Mouse (Mus musculus): Measurements from ENCODE around the gene Rbp7.
A peak's percentile ranks its signal among the peaks of the same experiment; 100 is the strongest.
"Not testable (repeated sequence)": the region's sequence is repeated elsewhere in the genome, so short reads cannot be mapped to it uniquely, and the experiment has no call there.

Rbp7 gene

GRCm38 (mm10) chr4:149457163-149457562, 2.4 kb upstream of the Rbp7 start:
- not testable (repeated sequence) for DNase-seq (ENCODE audit: extremely low spot score, low spot score)

DNA sequence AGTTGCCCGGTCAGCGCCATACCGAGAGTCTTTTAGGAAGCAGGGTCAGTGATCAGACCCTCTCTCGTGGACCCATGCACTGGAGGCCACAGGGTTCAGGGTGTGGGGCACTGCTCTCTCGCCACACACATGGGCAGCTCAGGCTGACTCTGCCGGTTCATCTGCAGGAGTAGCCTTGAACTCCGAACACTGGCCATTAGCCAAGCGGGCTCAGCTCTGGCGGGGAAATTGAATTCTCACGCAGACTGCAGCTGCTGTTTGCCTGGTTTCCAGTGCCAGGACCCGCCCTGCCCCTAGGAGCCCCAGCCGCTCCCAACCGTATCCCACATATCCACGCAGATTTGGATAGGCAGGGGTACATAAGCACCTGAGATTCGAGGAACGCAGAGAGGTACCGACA, 515 bp downstream of the Rbp7 start:
- no peak for DNase-seq (ENCODE audit: extremely low spot score, low spot score)

GRCm38 (mm10) chr4:149453656-149454055, 1.1 kb downstream of the Rbp7 start:
- peak; percentile 31 for DNase-seq (ENCODE audit: extremely low spot score, low spot score)

GRCm38 (mm10) chr4:149450636-149451035, 4.1 kb downstream of the Rbp7 start:
- DNase-seq (ENCODE audit: extremely low spot score, low spot score), result no peak

GRCm38 (mm10) chr4:149446309-149446708, 8.5 kb downstream of the Rbp7 start:
- no peak for DNase-seq (ENCODE audit: extremely low spot score, low spot score)

GRCm38 (mm10) chr4:149445868-149446267, 8.9 kb downstream of the Rbp7 start:
- DNase-seq (ENCODE audit: extremely low spot score, low spot score), result peak; percentile 76

GRCm38 (mm10) chr4:149444964-149445701, 9.6 kb downstream of the Rbp7 start:
- peak; percentile 96 for DNase-seq (ENCODE audit: extremely low spot score, low spot score)

DNA sequence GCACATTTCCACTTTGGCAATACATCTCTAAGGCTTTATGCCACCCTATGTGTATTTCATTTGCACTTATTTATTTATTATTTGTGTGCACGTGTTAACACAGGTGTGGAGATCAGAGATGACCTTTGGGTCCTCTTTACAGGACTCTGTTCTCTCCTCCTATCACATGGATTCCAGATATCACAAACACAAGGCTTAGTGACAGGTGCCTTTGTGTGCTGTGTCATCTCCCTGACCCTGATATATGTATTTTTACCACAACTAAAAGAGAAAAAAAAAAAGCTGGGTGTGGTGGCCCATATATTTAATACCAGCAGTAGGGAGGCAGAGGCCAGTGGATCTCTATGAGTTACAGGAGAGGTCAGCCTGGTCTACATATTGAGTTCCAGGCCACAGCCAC, 10.3 kb downstream of the Rbp7 start:
- no peak for DNase-seq (ENCODE audit: extremely low spot score, low spot score)

DNA sequence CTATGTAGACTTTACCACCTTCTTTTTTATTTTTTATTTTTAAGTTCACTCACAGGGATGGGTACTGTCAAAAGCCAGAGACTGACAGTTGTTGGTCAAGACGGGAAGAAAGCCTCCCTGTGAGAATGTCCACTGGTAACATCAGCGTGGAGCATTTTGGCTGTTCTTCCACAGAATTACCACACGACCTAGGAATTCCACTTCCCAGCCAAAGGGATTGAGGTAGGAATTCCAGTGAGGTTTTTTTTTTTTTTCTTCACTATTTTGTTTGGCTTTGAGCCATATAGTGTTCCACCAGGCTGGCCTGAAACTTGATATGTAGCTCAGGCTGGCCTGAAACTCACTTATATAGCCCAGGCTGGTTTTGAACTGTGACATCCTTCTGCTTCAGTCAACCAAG, 12.3 kb downstream of the Rbp7 start:
- DNase-seq (ENCODE audit: extremely low spot score, low spot score), result no peak

- no peak for DNase-seq (ENCODE audit: extremely low spot score, low spot score)
Measured at GRCm38 (mm10) chr4:149440576-149440975, 14.2 kb downstream of the Rbp7 start.

DNA sequence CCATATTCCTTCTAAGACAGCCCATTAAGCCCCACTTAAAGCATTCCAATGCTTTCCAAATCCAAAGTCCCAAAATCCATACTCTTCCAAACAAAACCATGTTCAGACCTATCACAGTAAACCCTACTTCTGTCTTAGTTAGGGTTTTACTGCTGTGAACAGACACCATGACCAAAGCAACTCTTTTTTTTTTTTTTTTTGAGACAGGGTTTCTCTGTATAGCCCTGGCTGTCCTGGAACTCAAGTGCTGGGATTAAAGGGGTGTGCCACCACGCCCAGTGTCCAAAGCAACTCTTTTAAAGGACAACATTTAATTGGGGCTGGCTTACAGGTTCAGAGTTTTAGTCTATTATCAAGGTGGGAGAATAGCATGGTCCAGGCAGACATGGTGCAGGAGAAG, 22.9 kb downstream of the Rbp7 start:
- not testable (repeated sequence) for DNase-seq (ENCODE audit: extremely low spot score, low spot score)

GRCm38 (mm10) chr4:149429592-149429991, 25.2 kb downstream of the Rbp7 start:
- DNase-seq (ENCODE audit: extremely low spot score, low spot score), result no peak

DNA sequence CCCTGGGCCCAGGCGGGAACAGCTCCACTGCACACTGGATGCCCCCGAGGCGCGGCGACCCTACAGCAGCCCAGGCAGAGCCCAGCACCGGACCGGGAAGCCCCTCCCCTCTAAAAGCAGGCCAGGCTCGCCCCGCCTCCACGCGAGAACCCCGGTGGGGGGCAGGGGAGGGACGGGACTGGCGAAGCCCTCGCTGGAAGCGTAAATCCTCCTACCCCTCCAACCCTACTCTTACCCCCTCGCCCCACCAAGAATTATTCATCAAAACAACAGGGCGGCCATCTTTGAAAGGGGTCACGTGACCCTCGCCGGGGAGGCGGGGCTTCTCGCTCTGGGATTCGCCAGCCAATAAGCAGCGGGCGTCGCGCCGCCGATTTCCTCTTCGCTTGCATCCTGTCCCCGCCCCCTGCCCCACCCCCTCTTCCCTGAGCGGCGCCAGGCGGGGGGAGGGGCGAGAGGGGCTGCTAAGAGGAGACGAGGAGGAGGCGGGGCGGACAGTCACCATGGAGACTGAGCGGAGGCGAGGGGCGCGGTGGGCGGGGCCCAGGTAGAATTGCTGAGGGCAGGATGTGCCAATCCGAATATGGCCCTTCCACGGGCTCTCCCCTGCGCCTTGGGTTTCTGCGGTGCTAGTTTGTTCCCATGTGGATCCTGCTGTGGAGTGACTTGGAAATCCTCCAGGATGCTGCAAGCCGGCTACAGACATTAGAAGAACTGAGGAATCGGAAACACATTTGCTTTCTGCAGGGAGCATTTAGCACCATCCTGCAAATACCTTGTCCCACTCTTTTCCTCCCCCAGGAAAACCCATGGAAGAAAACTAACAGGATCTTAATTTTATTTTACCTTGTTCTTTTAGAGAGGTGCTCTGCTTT, 28.2 kb downstream of the Rbp7 start, which contains the start of gene Ube4b:
TSS of gene Ube4b (minus strand) at position 425 of the 875 bp plus-strand sequence.
- peak; percentile 100 for DNase-seq (ENCODE audit: extremely low spot score, low spot score)

- DNase-seq (ENCODE audit: extremely low spot score, low spot score), result no peak
Measured at GRCm38 (mm10) chr4:149425801-149426292, 28.9 kb downstream of the Rbp7 start.

- no peak for DNase-seq (ENCODE audit: extremely low spot score, low spot score)
Measured at GRCm38 (mm10) chr4:149424755-149425154, 30.0 kb downstream of the Rbp7 start.

DNA sequence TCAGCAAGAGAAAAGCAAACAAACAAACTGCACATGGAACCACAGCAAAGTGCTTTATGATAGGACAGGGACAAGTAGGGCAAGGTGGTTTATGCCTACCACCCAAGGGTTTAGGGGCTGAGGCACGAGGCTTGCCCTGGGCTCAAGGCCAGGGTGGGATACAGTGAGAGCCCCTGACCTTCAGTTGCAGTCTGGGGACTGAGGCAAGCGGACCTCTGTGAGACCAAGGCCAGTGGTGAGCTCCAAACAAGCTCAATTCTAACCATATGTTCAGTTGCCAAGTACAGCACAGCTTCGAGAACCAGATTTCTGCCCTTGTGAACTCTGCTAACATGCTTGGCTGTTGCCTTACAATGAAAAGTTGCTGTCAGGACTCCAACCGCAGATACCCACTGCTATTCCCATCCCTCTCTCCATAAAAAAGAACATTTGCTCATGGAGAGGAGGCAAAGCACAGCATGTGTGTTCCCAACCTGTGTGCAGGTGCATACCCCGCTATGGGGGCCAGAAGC, 36.9 kb downstream of the Rbp7 start:
- DNase-seq (ENCODE audit: extremely low spot score, low spot score), result no peak

- DNase-seq (ENCODE audit: extremely low spot score, low spot score), result no peak
Measured at GRCm38 (mm10) chr4:149416986-149417385, 37.8 kb downstream of the Rbp7 start.

GRCm38 (mm10) chr4:149416417-149416816, 38.4 kb downstream of the Rbp7 start:
- no peak for DNase-seq (ENCODE audit: extremely low spot score, low spot score)

DNA sequence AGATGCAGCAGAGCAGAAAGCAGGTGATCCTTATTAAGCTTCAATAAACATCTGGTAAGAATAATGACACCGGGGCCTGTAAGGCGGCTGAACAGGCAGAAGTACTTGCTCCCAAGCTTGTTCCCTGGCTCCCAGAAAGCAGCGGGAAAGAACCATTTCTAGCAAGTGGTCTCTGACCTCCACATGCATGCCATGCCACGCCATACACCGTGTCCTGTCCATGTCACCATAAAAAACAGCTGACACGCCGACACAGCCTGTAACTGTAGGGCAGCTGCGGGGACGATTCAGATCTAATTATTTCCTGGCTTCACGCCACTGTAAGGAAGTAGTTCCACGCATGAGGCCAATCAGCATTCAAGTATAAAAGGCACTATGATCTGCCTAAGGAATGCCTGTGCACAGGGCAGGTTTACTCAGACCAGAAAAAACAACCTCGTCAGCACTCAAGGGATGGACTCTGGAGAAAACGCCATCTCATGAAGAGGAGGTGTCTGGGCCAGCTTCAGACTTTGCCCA, 39.1 kb downstream of the Rbp7 start:
- no peak for DNase-seq (ENCODE audit: extremely low spot score, low spot score)

DNA sequence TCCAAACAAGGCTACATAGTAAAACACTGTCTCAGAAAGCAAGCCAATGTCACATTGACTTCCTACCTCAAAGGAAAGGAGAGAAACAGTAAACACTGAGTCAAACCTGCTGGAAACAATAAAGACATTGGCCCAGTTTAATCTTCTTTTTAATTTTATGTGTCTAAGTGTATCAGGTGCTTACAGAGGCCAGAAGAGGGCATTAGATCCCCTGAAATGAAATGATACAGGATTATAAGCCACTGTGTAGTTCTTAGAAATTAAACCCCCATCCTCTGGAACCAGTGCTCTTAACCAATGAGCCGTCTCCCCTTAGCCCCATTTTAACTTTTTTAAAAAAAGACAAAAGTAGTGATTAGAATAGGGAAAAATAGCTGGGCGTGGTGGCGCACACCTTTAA, 40.5 kb downstream of the Rbp7 start:
- no peak for DNase-seq (ENCODE audit: extremely low spot score, low spot score)

DNA sequence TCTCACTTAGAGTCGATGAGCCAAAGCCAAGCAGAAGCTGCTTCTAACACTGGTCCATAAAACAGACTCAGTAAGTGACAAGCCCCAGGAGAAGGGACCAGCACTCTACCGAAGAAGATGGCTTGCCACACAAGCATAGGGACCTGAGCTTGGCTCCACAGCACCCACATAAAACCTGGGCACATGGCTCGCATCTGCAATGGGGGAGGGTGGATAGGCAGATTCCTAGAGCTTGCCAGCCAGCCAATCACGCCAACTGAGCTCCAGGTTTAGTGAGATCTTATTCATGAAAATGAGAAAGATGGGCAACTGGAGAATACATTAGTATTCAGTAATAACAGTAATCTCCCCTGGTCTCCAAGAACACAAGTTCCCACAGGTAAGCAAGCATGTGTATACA, 45.0 kb downstream of the Rbp7 start:
- no peak for DNase-seq (ENCODE audit: extremely low spot score, low spot score)

DNA sequence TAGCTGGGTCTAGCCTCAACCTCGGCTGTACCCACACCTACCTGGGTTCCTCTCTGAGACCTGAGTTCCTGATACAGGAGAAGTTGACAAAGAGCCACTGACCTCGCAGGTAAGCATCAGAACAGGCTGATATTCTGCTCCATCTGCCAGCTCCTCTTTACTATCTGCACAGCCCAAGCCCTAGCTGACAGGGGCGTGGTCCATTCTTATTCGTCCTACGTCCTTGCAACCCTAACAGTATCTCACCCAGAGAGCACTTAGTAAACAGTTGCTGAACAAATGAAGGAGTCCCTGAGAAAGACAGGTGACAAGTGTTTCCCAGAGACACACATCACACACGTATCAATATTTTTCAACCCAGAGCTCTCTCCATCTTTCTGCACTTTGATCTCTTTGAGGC, 46.4 kb downstream of the Rbp7 start:
- no peak for DNase-seq (ENCODE audit: extremely low spot score, low spot score)

Measured in neural tube, embryonic 10.5 days (tissue).